Mouse (Mus musculus) lung, embryonic 14.5 days (tissue): ENCODE results near the gene Supt7l. TPM values are rescaled to one million over a fixed set of nuclear protein-coding genes. Genes with fewer than 3 reads are reported as not detected.
A peak's percentile ranks its signal among the peaks of the same experiment; 100 is the strongest.
"Not testable (repeated sequence)": the region's sequence is repeated elsewhere in the genome, so short reads cannot be mapped to it uniquely, and the experiment has no call there.

Experiments used
- ATAC-seq: fragments of 200-750 bp; cut with Nextera tagmentation; 2 replicates; pipeline ENCODE4 v1.8.0; 2017; ENCODE audit warnings: mild to moderate bottlenecking, moderate TSS enrichment, moderate library complexity; ENCODE audit not compliant: insufficient read depth
- DNase-seq: peaks from one replicate; pipeline ENCODE4 v3.0.0-alpha.2; 2015
- H3K27ac ChIP-seq: fragments of 300-500 bp; sonication (generic); 2 replicates; pipeline ENCODE4 v1.5.1; 2014; ENCODE audit warnings: low read depth, mild to moderate bottlenecking, moderate library complexity
- H3K27me3 ChIP-seq: fragments of 300-500 bp; sonication (generic); 2 replicates; pipeline ENCODE4 v1.6.1; 2014; ENCODE audit warnings: low read length, control low read depth; ENCODE audit not compliant: insufficient read depth
- H3K36me3 ChIP-seq: fragments of 300-500 bp; sonication (generic); 2 replicates; pipeline ENCODE4 v1.6.1; 2014; ENCODE audit warnings: control low read depth; ENCODE audit not compliant: insufficient read depth
- H3K4me1 ChIP-seq: fragments of 300-500 bp; sonication (generic); 2 replicates; pipeline ENCODE4 v1.6.1; 2014; ENCODE audit warnings: antibody characterized with exemption, control low read depth; ENCODE audit not compliant: insufficient read depth
- H3K4me2 ChIP-seq: fragments of 300-500 bp; sonication (generic); 2 replicates; pipeline ENCODE4 v1.6.1; 2014; ENCODE audit warnings: mild to moderate bottlenecking
- H3K4me3 ChIP-seq: fragments of 300-500 bp; sonication (generic); 2 replicates; pipeline ENCODE4 v1.5.1; 2014; ENCODE audit warnings: low read depth, low read length
- H3K9ac ChIP-seq: fragments of 300-500 bp; sonication (generic); 2 replicates; pipeline ENCODE4 v1.6.1; 2014
- H3K9me3 ChIP-seq: fragments of 300-500 bp; sonication (generic); 2 replicates; pipeline ENCODE4 v1.6.1; 2016; ENCODE audit warnings: low read depth, low read length, control low read depth
- CTCF ChIP-seq: IDR thresholded peaks from 2 replicates; pipeline ENCODE4 v1.5.1; 2016; ENCODE audit warnings: antibody characterized with exemption, low read depth
- WGBS: fragments of 180-500 bp; shearing (Covaris S2); extraction: QIAGEN DNeasy Blood & Tissue Kit; methylation state at CpG from one replicate; pipeline ENCODE4 v1.1.7; 2014; 5-methylcytosine and 5-hydroxymethylcytosine counted together
- polyA plus RNA-seq: library from polyadenylated mRNA; unstranded; fragments of >200 nt; fragmentation: Nextera tagmentation; extraction: Ambion mirVana; gene quantifications from 2 replicates; pipeline ENCODE4 v1.2.1, GENCODE M21; 2014

Supt7l gene
- 19.1 and 20.5 TPM in 2 replicates for polyA plus RNA-seq

DNA sequence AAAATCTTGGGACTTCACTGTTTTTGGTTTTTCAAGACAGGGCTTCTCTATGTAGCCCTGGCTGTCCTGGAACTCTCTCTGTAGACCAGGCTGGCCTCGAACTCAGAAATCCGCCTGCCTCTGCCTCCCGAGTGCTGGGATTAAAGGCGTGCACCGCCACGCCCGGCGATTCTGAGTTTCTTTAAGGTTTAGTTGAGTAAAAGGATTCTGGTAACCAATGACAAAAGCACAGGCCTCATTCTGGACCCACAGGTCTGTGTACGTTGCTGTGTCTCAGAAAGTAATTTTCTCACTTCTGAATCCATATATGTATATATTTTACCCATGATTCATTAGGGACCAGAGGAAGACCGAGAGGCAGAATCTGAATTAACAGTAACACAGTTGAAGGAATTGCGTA is at the start of gene Supt7l:
Gene Supt7l (minus strand): TSS at position 101 of the 400 bp plus-strand sequence.
- not testable (repeated sequence) for DNase-seq, H3K4me1 ChIP-seq, H3K27me3 ChIP-seq, H3K9me3 ChIP-seq, ATAC-seq
- H3K27ac ChIP-seq = peak within 1 kb of the TSS; percentile 90
- peak within 1 kb of the TSS; percentile 88 for H3K9ac ChIP-seq
- peaks cover 30% of the 10 kb centered on the region for H3K36me3 ChIP-seq
- peak within 1 kb of the TSS; percentile 98 for H3K4me2 ChIP-seq
- WGBS = 67% methylated on average over 11 of the region's 11 CpGs
- H3K4me3 ChIP-seq = peak within 1 kb of the TSS; percentile 80

DNA sequence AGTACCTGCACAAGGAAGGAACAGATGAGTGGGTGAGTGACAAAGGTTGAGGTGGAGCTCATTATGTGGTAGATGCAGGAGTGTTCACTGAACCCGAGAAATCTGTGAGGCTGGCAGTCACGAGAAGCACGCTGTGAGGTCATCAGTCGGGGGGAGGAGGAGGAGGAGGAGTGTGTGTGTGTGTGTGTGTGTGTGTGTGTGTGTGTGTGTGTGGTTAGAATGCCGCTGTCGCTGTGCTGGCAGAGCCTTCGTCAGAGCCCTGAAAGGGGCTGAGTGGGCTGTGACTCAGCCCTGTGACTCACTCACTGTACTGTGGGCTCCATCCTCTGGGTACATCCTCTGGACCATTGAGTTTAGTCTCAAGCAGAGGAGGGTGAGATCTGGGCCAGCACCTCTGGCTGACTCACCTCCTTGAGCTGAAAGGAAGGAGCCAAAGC is 49.0 kb upstream of the Supt7l start:
- no peaks in the 10 kb centered on the region for H3K27me3 ChIP-seq
- no peak overlapping the region for H3K9ac ChIP-seq
- peaks cover under 1% of the 10 kb centered on the region; the same call in 1 of the 2 replicates for H3K4me1 ChIP-seq
- no peaks in the 10 kb centered on the region for H3K36me3 ChIP-seq
- H3K4me3 ChIP-seq = no peak overlapping the region
- 64% methylated on average over 7 of the region's 7 CpGs for WGBS
- DNase-seq (no peak), ATAC-seq (no peak)
- H3K9me3 ChIP-seq = no peaks in the 10 kb centered on the region
- no peak for TF ChIP-seq CTCF
- no peak overlapping the region for H3K4me2 ChIP-seq
- H3K27ac ChIP-seq = no peak overlapping the region

DNA sequence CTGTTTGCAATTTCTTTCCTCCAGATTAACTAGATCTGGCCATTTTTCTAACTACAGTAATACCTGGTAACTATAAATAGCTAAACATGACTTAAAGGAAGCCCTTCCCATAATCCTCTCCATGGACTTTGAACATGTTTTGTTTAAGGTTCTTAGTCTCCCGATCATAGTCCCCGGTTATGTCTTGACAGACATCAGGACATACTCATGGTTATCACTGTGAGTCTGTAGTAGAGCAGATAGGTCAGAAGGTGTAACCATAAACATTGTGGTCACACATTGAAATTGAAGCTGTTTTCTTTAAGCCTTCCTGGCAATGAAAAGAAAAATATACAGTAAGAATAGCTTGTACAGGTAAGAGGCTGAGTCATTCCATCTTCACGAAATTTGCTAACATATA is 46.1 kb upstream of the Supt7l start:
- no peak overlapping the region for H3K27ac ChIP-seq
- H3K4me1 ChIP-seq = peaks cover 7% of the 10 kb centered on the region; the same call in 1 of the 2 replicates
- no peak for TF ChIP-seq CTCF
- DNase-seq (no peak), ATAC-seq (no peak)
- no peaks in the 10 kb centered on the region for H3K9me3 ChIP-seq
- H3K27me3 ChIP-seq = no peaks in the 10 kb centered on the region
- H3K36me3 ChIP-seq = no peaks in the 10 kb centered on the region
- H3K4me3 ChIP-seq = no peak overlapping the region
- 85% methylated on average over 3 of the region's 3 CpGs for WGBS
- H3K9ac ChIP-seq = no peak overlapping the region
- H3K4me2 ChIP-seq = no peak overlapping the region

DNA sequence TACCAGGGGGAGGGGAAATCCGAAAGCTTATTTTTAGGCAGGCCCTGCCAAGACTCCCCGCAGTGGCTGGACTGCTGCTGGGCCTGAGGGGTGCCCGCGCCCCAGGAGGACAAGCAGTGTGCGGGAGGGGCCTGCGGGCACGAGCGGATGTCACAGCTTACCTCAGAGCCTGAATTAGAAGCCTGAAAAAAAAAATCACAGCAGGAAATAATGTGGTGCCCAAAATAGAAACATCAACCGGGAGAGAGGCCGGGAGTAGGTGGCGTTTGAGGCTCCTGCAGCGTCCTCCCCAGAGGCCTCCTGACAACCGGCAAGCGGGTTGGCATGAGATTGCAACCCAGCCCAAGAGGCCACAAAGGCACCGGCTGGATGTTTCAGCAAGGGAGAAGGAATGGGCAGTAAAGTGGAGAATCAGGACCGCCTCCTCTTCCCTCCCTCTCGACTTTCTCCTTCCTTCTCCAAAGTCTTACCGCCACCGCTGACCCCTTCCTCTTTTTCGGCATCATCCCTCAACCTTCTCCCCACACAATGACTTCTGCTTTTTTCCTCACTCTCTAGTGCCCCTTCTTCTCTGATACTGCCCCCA is 43.5 kb upstream of the Supt7l start:
- no peak for TF ChIP-seq CTCF
- Histone ChIP-seq H3K27ac (peak overlapping the region; percentile 72; the same call in 1 of the 2 replicates), H3K4me1 (peaks cover 7% of the 10 kb centered on the region; the same call in 1 of the 2 replicates), H3K9me3 (no peaks in the 10 kb centered on the region), H3K4me3 (no peak overlapping the region; the same call in 1 of the 2 replicates), H3K9ac (peak overlapping the region; percentile 28; the same call in 1 of the 2 replicates), H3K27me3 (no peaks in the 10 kb centered on the region), H3K4me2 (peak overlapping the region; percentile 44), H3K36me3 (no peaks in the 10 kb centered on the region)
- DNase-seq (peak; percentile 68), ATAC-seq (peak; percentile 71)
- 11% methylated on average over 20 of the region's 20 CpGs for WGBS

DNA sequence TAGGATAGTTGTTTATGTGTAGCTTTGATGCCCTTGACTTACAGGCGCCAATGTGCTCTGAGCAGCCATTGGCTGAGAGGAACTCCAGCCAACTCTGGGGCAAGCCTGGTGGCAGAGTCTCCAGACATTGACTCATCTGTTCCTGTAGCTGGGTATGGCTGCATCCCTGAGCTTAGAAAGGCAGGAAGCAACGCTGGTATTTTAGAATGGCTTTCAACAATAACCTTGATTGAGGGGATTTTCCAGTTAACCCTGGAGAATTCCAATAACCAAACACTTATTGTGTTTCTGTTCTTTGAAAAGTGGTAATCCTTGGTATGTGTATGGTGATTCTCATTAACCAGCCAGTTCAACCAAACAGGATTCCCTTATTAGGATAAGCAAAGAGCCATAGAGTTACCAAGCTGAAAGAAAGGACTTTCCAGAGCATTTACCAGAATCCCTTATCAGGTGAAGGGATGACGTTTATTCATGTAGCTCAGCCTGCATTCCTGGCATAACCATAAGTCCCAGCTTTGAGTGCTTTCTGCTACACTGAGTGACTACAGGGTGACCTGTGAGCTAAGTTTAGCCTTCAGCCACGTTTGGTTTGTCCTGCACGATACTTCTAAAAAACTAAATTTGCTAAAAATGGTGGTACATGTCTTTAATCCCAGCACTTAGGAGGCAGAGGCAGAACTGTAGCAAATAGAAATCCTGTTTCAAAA is 40.5 kb upstream of the Supt7l start:
- WGBS = 46% methylated on average over 5 of the region's 5 CpGs

DNA sequence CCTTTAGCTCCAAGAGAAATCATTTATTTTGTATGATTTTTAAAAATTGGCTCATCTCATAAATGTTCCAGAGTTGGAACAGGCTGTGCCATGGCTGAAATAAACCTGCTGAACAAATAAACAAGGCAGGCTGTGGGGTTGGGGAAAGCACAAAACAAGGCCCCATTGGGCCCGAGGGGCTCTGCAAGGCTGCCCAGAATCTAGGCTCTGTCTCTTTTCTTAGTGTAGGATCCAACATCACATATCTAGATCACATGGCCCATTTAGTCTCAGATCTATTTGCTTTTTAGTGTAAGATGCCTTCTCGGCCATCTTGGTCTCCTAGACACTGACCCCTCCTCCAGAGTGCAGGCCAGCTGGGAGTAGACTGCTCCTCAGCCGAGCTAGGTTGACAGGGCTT is 38.9 kb upstream of the Supt7l start:
- DNase-seq = no peak
- 45% methylated on average over 3 of the region's 3 CpGs for WGBS
- no peak overlapping the region for H3K4me2 ChIP-seq
- peaks cover 5% of the 10 kb centered on the region; the same call in 1 of the 2 replicates for H3K4me1 ChIP-seq
- no peak for TF ChIP-seq CTCF
- no peaks in the 10 kb centered on the region for H3K27me3 ChIP-seq
- H3K9me3 ChIP-seq = no peaks in the 10 kb centered on the region
- H3K4me3 ChIP-seq = no peak overlapping the region
- H3K9ac ChIP-seq = no peak overlapping the region
- H3K36me3 ChIP-seq = peaks cover 4% of the 10 kb centered on the region; the same call in 1 of the 2 replicates
- no peak overlapping the region for H3K27ac ChIP-seq
- no peak for ATAC-seq

More for the DNA sequence above, 40.5 kb upstream of the Supt7l start:
- DNase-seq (peak; percentile 25), ATAC-seq (no peak)
- H3K4me1 ChIP-seq = peaks cover 7% of the 10 kb centered on the region; the same call in 1 of the 2 replicates
- H3K9ac ChIP-seq = no peak overlapping the region
- no peak overlapping the region for H3K4me2 ChIP-seq
- H3K36me3 ChIP-seq = no peaks in the 10 kb centered on the region
- H3K27ac ChIP-seq = no peak overlapping the region; the same call in 1 of the 2 replicates
- H3K27me3 ChIP-seq = no peaks in the 10 kb centered on the region
- no peak overlapping the region for H3K4me3 ChIP-seq
- no peaks in the 10 kb centered on the region for H3K9me3 ChIP-seq
- no peak for TF ChIP-seq CTCF

DNA sequence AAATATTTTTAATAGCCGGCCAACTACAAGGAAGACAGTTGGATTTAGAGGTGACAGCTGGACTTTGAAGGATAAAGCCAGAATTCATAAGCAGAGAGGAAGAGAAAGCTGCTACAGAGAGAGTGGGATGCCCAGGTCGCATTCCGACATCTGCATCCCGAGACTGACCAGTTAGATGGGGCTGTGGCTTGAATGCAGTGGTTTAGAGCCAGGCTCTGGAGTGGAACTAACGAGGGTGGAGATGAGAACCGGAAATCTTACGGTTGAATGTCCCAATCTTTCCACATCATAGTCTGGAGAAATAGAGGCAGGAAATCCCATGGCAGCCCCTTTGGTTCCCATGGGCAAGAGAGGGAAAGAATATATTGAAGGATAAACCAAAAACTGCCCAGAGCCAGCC is 38.4 kb upstream of the Supt7l start:
- ATAC-seq (no peak), DNase-seq (no peak)
- Histone ChIP-seq H3K9me3 (no peaks in the 10 kb centered on the region), H3K27me3 (no peaks in the 10 kb centered on the region), H3K9ac (no peak overlapping the region), H3K36me3 (peaks cover 4% of the 10 kb centered on the region; the same call in 1 of the 2 replicates), H3K4me2 (no peak overlapping the region), H3K4me3 (no peak overlapping the region), H3K4me1 (peaks cover 1% of the 10 kb centered on the region; the same call in 1 of the 2 replicates), H3K27ac (no peak overlapping the region)
- WGBS = 88% methylated on average over 7 of the region's 7 CpGs
- TF ChIP-seq CTCF = no peak
